ENCODE assay signal across 8 mouse cellular contexts in genomic region chr2:169632338-169633151, GRCm38 (mm10). TPM values are rescaled to one million over a fixed set of nuclear protein-coding genes. Genes with fewer than 3 reads are reported as not detected.
A peak's percentile ranks its signal among the peaks of the same experiment; 100 is the strongest.
DNase-seq lines count a peak whose midpoint lies in the region; ATAC-seq and TF ChIP-seq lines count a peak whose summit lies in the region.

Gene Tshz2 (plus strand): TSS chr2:169633013.

- peak within 1 kb of the TSS; percentile 85 for H3K9ac ChIP-seq in heart, embryonic 14.5 days (ENCODE audit: low read length)
- H3K9ac ChIP-seq in kidney, embryonic 16.5 days (replicated peaks; ENCODE audit: low read length), result peak within 1 kb of the TSS; percentile 97
- peak within 1 kb of the TSS; percentile 48 for H3K9ac ChIP-seq in liver, embryonic 15.5 days

- DNase-seq in spleen, adult 2 months (ENCODE audit: low read depth in 1 of 2, low spot score in 2 of 2), result no peak
- DNase-seq in spleen, adult 12 weeks (ENCODE audit: low spot score), result no peak
- DNase-seq in forebrain, embryonic 10.5 days (ENCODE audit: extremely low spot score, low spot score), result peak; percentile 59
- no peak for DNase-seq in c-Kit-positive CD71-positive TER-119-positive erythroid progenitor cells, embryonic 14.5 days (ENCODE audit: low spot score)

- H3K4me1 ChIP-seq in spleen, adult 2 months (ENCODE audit: control insufficient read depth, insufficient read depth, insufficient read length), result no peaks in the 10 kb centered on the region
- H3K4me1 ChIP-seq in forebrain, embryonic 10.5 days, result peaks cover 27% of the 10 kb centered on the region
- H3K4me1 ChIP-seq in heart, embryonic 14.5 days (ENCODE audit: control insufficient read depth in 2 of 2, insufficient read depth in 2 of 2, low read length in 2 of 2), result peaks cover 0 to 3% of the 10 kb centered on the region in 2 experiments; a peak in 1 of 4 replicates
- peaks cover 34% of the 10 kb centered on the region for H3K4me1 ChIP-seq in kidney, embryonic 16.5 days (ENCODE audit: insufficient read depth, low read length)
- no peaks in the 10 kb centered on the region; the same call in 1 of the 2 replicates for H3K4me1 ChIP-seq in liver, embryonic 15.5 days (replicated peaks)
- H3K4me1 ChIP-seq in olfactory bulb, adult 2 months (ENCODE audit: control insufficient read depth, insufficient read depth, low read length), result peaks cover 7% of the 10 kb centered on the region

- peak within 1 kb of the TSS; percentile 92 for H3K4me2 ChIP-seq in heart, embryonic 14.5 days (ENCODE audit: low read length)
- H3K4me2 ChIP-seq in kidney, embryonic 16.5 days (replicated peaks; ENCODE audit: low read depth, low read length), result peak within 1 kb of the TSS; percentile 83
- peak within 1 kb of the TSS; percentile 60 for H3K4me2 ChIP-seq in liver, embryonic 15.5 days

- H3K9me3 ChIP-seq in forebrain, embryonic 10.5 days, result no peaks in the 10 kb centered on the region
- no peaks in the 10 kb centered on the region for H3K9me3 ChIP-seq in heart, embryonic 14.5 days (ENCODE audit: control insufficient read depth, low read length)
- no peaks in the 10 kb centered on the region for H3K9me3 ChIP-seq in kidney, embryonic 16.5 days (ENCODE audit: low read length)
- H3K9me3 ChIP-seq in liver, embryonic 15.5 days (replicated peaks), result no peaks in the 10 kb centered on the region

- TF ChIP-seq POLR2A in spleen, adult 2 months (IDR thresholded peaks at IDR 0.05; ENCODE audit: low read depth, low read length), result no peak
- TF ChIP-seq POLR2A in olfactory bulb, adult 2 months (IDR thresholded peaks at IDR 0.05; ENCODE audit: insufficient read depth, low read depth, low read length), result no peak

- H3K4me3 ChIP-seq in spleen, adult 2 months (ENCODE audit: extremely low read depth, insufficient read depth, insufficient read length), result peak within 1 kb of the TSS; percentile 37; the same call in 1 of the 2 replicates
- H3K4me3 ChIP-seq in forebrain, embryonic 10.5 days, result peak within 1 kb of the TSS; percentile 65
- peak within 1 kb of the TSS; percentile 70 to 81 for H3K4me3 ChIP-seq in heart, embryonic 14.5 days (ENCODE audit: control insufficient read depth in 1 of 2, insufficient read depth in 1 of 2, low read depth in 1 of 2, low read length in 2 of 2)
- peak within 1 kb of the TSS; percentile 87 for H3K4me3 ChIP-seq in kidney, embryonic 16.5 days (ENCODE audit: low read length)
- H3K4me3 ChIP-seq in liver, embryonic 15.5 days (replicated peaks), result peak within 1 kb of the TSS; percentile 53
- H3K4me3 ChIP-seq in olfactory bulb, adult 2 months (ENCODE audit: insufficient read depth, low read depth, low read length), result peak within 1 kb of the TSS; percentile 46

- 5% methylated on average over 22 of the region's 22 CpGs for WGBS in spleen, adult 2 months
- under 1% methylated on average over 22 of the region's 22 CpGs for whole genome bisulfite sequencing in forebrain, embryonic 10.5 days
- WGBS in heart, embryonic 14.5 days, result under 1% methylated on average over 22 of the region's 22 CpGs
- 0% methylated on average over 22 of the region's 22 CpGs for WGBS in kidney, embryonic 16.5 days
- WGBS in liver, embryonic 15.5 days (ENCODE audit: insufficient replicate concordance), result 0% methylated on average over 22 of the region's 22 CpGs
- 1% methylated on average over 22 of the region's 22 CpGs for WGBS in olfactory bulb, adult 2 months

- ATAC-seq in heart, embryonic 14.5 days (ENCODE audit: insufficient number of reproducible peaks, insufficient read depth, low FRiP score, low read depth), result peak; percentile 78
- ATAC-seq in kidney, embryonic 16.5 days (ENCODE audit: low FRiP score, low TSS enrichment), result peak; percentile 89
- ATAC-seq in liver, embryonic 15.5 days (ENCODE audit: insufficient read depth), result peak; percentile 64

- no peaks in the 10 kb centered on the region; the same call in 1 of the 2 replicates for H3K27me3 ChIP-seq in spleen, adult 2 months (ENCODE audit: control insufficient read depth, insufficient read depth, low read length)
- peaks cover 21% of the 10 kb centered on the region for H3K27me3 ChIP-seq in forebrain, embryonic 10.5 days (ENCODE audit: poor library complexity, severe bottlenecking)
- no peaks in the 10 kb centered on the region for H3K27me3 ChIP-seq in heart, embryonic 14.5 days (ENCODE audit: control insufficient read depth, insufficient read depth, low read length)
- H3K27me3 ChIP-seq in kidney, embryonic 16.5 days (ENCODE audit: insufficient read depth, low read length), result no peaks in the 10 kb centered on the region
- peaks cover 17% of the 10 kb centered on the region for H3K27me3 ChIP-seq in liver, embryonic 15.5 days

- no peaks in the 10 kb centered on the region for H3K36me3 ChIP-seq in spleen, adult 2 months (ENCODE audit: control insufficient read depth, insufficient read depth, low read length)
- H3K36me3 ChIP-seq in forebrain, embryonic 10.5 days (replicated peaks), result no peaks in the 10 kb centered on the region
- no peaks in the 10 kb centered on the region for H3K36me3 ChIP-seq in heart, embryonic 14.5 days (ENCODE audit: control insufficient read depth, insufficient read depth, low read length)
- H3K36me3 ChIP-seq in kidney, embryonic 16.5 days (ENCODE audit: insufficient read depth, low read length), result no peaks in the 10 kb centered on the region
- H3K36me3 ChIP-seq in liver, embryonic 15.5 days (replicated peaks), result no peaks in the 10 kb centered on the region

- TF ChIP-seq CTCF in spleen, adult 2 months (IDR thresholded peaks at IDR 0.05; ENCODE audit: extremely low read depth, insufficient read depth, insufficient read length, insufficient replicate concordance), result no peak
- TF ChIP-seq CTCF in olfactory bulb, adult 2 months (IDR thresholded peaks at IDR 0.05; ENCODE audit: insufficient read depth, low read depth, low read length), result no peak

- peak within 1 kb of the TSS; percentile 55 for H3K27ac ChIP-seq in spleen, adult 2 months (ENCODE audit: insufficient read depth, low read length)
- H3K27ac ChIP-seq in forebrain, embryonic 10.5 days, result peak within 1 kb of the TSS; percentile 79
- peak within 1 kb of the TSS; percentile 74 to 87 for H3K27ac ChIP-seq in heart, embryonic 14.5 days (replicated peaks in 1 of 2; ENCODE audit: control insufficient read depth in 1 of 2, insufficient read depth in 1 of 2, low read depth in 2 of 2, low read length in 2 of 2)
- H3K27ac ChIP-seq in kidney, embryonic 16.5 days (ENCODE audit: low read length), result peak within 1 kb of the TSS; percentile 96
- peak within 1 kb of the TSS; percentile 41; the same call in 1 of the 2 replicates for H3K27ac ChIP-seq in liver, embryonic 15.5 days (replicated peaks)
- no peak within 1 kb of the TSS; the same call in 1 of the 2 replicates for H3K27ac ChIP-seq in olfactory bulb, adult 2 months (ENCODE audit: insufficient read depth, low read depth, low read length)

RNA-seq across cellular contexts. Expression of gene Tshz2, which starts in this region (rescaled TPM):
- 5.8 and 7.1 TPM in 2 replicates for polyA plus RNA-seq in spleen, adult 2 months (2012; rRNA removed)
- 0.88 and 0.98 TPM in 2 replicates for polyA plus RNA-seq in forebrain, embryonic 10.5 days (2016; fragmentation: Nextera tagmentation; extraction: Ambion mirVana)
- 3.4 and 3.8 TPM in 2 replicates for polyA plus RNA-seq in heart, embryonic 14.5 days (2014; fragmentation: Nextera tagmentation; extraction: Ambion mirVana)
- 11.5 and 15.2 TPM in 2 replicates for polyA plus RNA-seq in kidney, embryonic 16.5 days (2015; fragmentation: Nextera tagmentation; extraction: Ambion mirVana)
- 0.70 and 0.88 TPM in 2 replicates for polyA plus RNA-seq in liver, embryonic 15.5 days (2015; fragmentation: Nextera tagmentation; extraction: Ambion mirVana)
- not detected in 2 replicates for polyA plus RNA-seq in olfactory bulb, adult 2 months (2012; ENCODE audit: insufficient read depth, insufficient read length, low replicate concordance, missing spikeins)

Comparison
In these comparisons a context has a peak if more than half of its experiments do, and no peak if none do; other contexts are left out.
1. Peak in DNase-seq, H3K4me3 ChIP-seq and H3K27ac ChIP-seq in forebrain, embryonic 10.5 days; RNA of the gene not detected or under 1 TPM.
2. Peak in ATAC-seq, H3K4me3 ChIP-seq, H3K27ac ChIP-seq, H3K9ac ChIP-seq and H3K4me2 ChIP-seq in liver, embryonic 15.5 days; RNA of the gene not detected or under 1 TPM.
3. H3K4me3 ChIP-seq: peak in every context shown above with its lines; median percentile 87 in kidney, embryonic 16.5 days; 76 in heart, embryonic 14.5 days; 65 in forebrain, embryonic 10.5 days; 53 in liver, embryonic 15.5 days; 46 in olfactory bulb, adult 2 months; 37 in spleen, adult 2 months.